Mouse (Mus musculus): Measurements from ENCODE around the gene Galc.

DNA sequence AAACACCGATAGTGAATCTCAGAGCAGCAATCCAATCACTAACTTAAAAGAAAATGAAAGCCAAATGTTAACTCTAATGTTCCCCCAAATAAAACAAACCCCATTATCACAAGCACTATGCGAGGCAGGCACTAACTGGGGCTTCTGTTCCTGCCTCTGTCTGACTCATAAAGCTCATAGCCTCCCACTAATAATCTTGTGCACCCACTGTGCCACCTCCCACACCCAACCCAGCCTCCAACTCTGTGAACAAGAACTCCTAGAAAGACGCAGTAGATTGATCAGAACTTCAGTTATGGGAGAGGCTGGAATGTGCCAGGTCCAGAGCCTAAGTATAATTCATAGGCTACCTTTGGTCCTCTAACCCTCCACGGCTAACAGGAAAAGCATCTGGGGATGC, 15.1 kb downstream of the Galc start:
- no peak for TF ChIP-seq POLR2A (IDR thresholded peaks at IDR 0.05; ENCODE audit: insufficient read depth, low read depth, low read length)
- TF ChIP-seq CTCF (IDR thresholded peaks at IDR 0.05) = no peak

Data from heart, adult 2 months (tissue).